Mouse (Mus musculus) gastrocnemius, postnatal 14 days (tissue): ENCODE measurements at regions not wholly inside any gene's neighbourhood (a gene's known extent, or its start where the extent isn't known, plus 50 kb on each side); places are given as distances from the start of the nearest gene placed in this dataset.

Source experiments
- DNase-seq: peaks from one replicate; pipeline ENCODE4 v3.0.0; 2021; ENCODE audit warnings: mixed read lengths
- intact Hi-C: fragments of 180-260 bp; cut with DNase I; formaldehyde crosslinking; loops from one replicate; pipeline ENCODE4 v1.15.1; 2025; ENCODE audit warnings: low total_unique reads

- DNase-seq, result no peak
- intact Hi-C loops, result no loop called here
These were observed 330.1 kb upstream of the Frg1 start for GRCm38 (mm10) chr8:41747024-41747423.

GRCm38 (mm10) chr8:41742796-41743670 lies 326.2 kb upstream of the Frg1 start:
- intact Hi-C loops, result no loop called here

GRCm38 (mm10) chr8:41717002-41717401 lies 300.1 kb upstream of the Frg1 start:
- intact Hi-C loops, result no loop called here
- DNase-seq, result no peak

More at GRCm38 (mm10) chr8:41742796-41743670, 326.2 kb upstream of the Frg1 start:
- no peak for DNase-seq

GRCm38 (mm10) chr8:41713634-41714330 lies 296.9 kb upstream of the Frg1 start:
- no peak for DNase-seq
- intact Hi-C loops, result no loop called here

- intact Hi-C loops, result no loop called here
- no peak for DNase-seq
These were observed 287.4 kb upstream of the Frg1 start for GRCm38 (mm10) chr8:41703927-41704924.
